Mouse (Mus musculus): Measurements from ENCODE around the gene Otog. TPM values are rescaled to one million over a fixed set of nuclear protein-coding genes. Genes with fewer than 3 reads are reported as not detected.

The Otog gene
- 0.02 TPM in 1 of 2 replicates, not detected in the other for polyA plus RNA-seq (2015; fragmentation: Nextera tagmentation; extraction: Ambion mirVana)

GRCm38 (mm10) chr7:46240696-46241095 lies at the start of gene Otog:
Gene Otog, plus strand, starts transcription at chr7:46240987.
- no peaks in the 10 kb centered on the region for H3K27me3 ChIP-seq (ENCODE audit: control insufficient read depth, insufficient read depth, low read length)
- no peak within 1 kb of the TSS for H3K4me3 ChIP-seq (ENCODE audit: low read length)
- H3K9ac ChIP-seq (ENCODE audit: low read length) = no peak within 1 kb of the TSS
- no peak within 1 kb of the TSS for H3K27ac ChIP-seq (ENCODE audit: low read length)
- no peak within 1 kb of the TSS for H3K4me2 ChIP-seq (ENCODE audit: low read depth, low read length)
- H3K36me3 ChIP-seq (ENCODE audit: control insufficient read depth, insufficient read depth) = no peaks in the 10 kb centered on the region
- H3K9me3 ChIP-seq (replicated peaks; ENCODE audit: control insufficient read depth, low read length) = no peaks in the 10 kb centered on the region
- ATAC-seq (replicated peaks; ENCODE audit: extremely low read depth, insufficient read depth, low FRiP score) = no peak
- H3K4me1 ChIP-seq (ENCODE audit: control insufficient read depth, insufficient read depth, low read length) = 0 out of 2 replicates have a peak, but pooled peaks cover 2% of the 10 kb centered on the region
- 56% methylated on average over 2 of the region's 2 CpGs for WGBS

GRCm38 (mm10) chr7:46195356-46195755 lies 45.4 kb upstream of the Otog start:
- Histone ChIP-seq H3K4me1 (ENCODE audit: control insufficient read depth, insufficient read depth, low read length) (peaks cover 3% of the 10 kb centered on the region; the same call in 1 of the 2 replicates), H3K9me3 (replicated peaks; ENCODE audit: control insufficient read depth, low read length) (no peaks in the 10 kb centered on the region), H3K9ac (ENCODE audit: low read length) (no peak overlapping the region), H3K27me3 (ENCODE audit: control insufficient read depth, insufficient read depth, low read length) (no peaks in the 10 kb centered on the region), H3K4me3 (ENCODE audit: low read length) (no peak overlapping the region), H3K27ac (ENCODE audit: low read length) (no peak overlapping the region), H3K4me2 (ENCODE audit: low read depth, low read length) (no peak overlapping the region), H3K36me3 (ENCODE audit: control insufficient read depth, insufficient read depth) (no peaks in the 10 kb centered on the region)
- WGBS = 84% methylated on average over 5 of the region's 5 CpGs
- ATAC-seq (replicated peaks; ENCODE audit: extremely low read depth, insufficient read depth, low FRiP score) = no peak

- Histone ChIP-seq H3K4me3 (ENCODE audit: low read length) (no peak overlapping the region), H3K4me2 (ENCODE audit: low read depth, low read length) (no peak overlapping the region), H3K27ac (ENCODE audit: low read length) (no peak overlapping the region), H3K36me3 (ENCODE audit: control insufficient read depth, insufficient read depth) (no peaks in the 10 kb centered on the region), H3K27me3 (ENCODE audit: control insufficient read depth, insufficient read depth, low read length) (no peaks in the 10 kb centered on the region), H3K9me3 (replicated peaks; ENCODE audit: control insufficient read depth, low read length) (no peaks in the 10 kb centered on the region), H3K9ac (ENCODE audit: low read length) (no peak overlapping the region), H3K4me1 (ENCODE audit: control insufficient read depth, insufficient read depth, low read length) (no peaks in the 10 kb centered on the region)
- ATAC-seq (replicated peaks; ENCODE audit: extremely low read depth, insufficient read depth, low FRiP score) = no peak
- WGBS = 66% methylated on average over 6 of the region's 6 CpGs
Observed at GRCm38 (mm10) chr7:46200021-46200420, 40.8 kb upstream of the Otog start.

- H3K36me3 ChIP-seq (ENCODE audit: control insufficient read depth, insufficient read depth) = no peaks in the 10 kb centered on the region
- no peaks in the 10 kb centered on the region for H3K9me3 ChIP-seq (replicated peaks; ENCODE audit: control insufficient read depth, low read length)
- H3K27me3 ChIP-seq (ENCODE audit: control insufficient read depth, insufficient read depth, low read length) = no peaks in the 10 kb centered on the region
- no peak for ATAC-seq (replicated peaks; ENCODE audit: extremely low read depth, insufficient read depth, low FRiP score)
- H3K27ac ChIP-seq (ENCODE audit: low read length) = no peak overlapping the region
- 29% methylated on average over 14 of the region's 14 CpGs for WGBS
- no peaks in the 10 kb centered on the region for H3K4me1 ChIP-seq (ENCODE audit: control insufficient read depth, insufficient read depth, low read length)
- no peak overlapping the region for H3K9ac ChIP-seq (ENCODE audit: low read length)
- no peak overlapping the region for H3K4me3 ChIP-seq (ENCODE audit: low read length)
- no peak overlapping the region for H3K4me2 ChIP-seq (ENCODE audit: low read depth, low read length)
Observed at GRCm38 (mm10) chr7:46201649-46202048, 39.1 kb upstream of the Otog start.

GRCm38 (mm10) chr7:46204046-46204471 lies 36.7 kb upstream of the Otog start:
- ATAC-seq (replicated peaks; ENCODE audit: extremely low read depth, insufficient read depth, low FRiP score) = no peak
- Histone ChIP-seq H3K27me3 (ENCODE audit: control insufficient read depth, insufficient read depth, low read length) (peaks cover 5% of the 10 kb centered on the region; the same call in 1 of the 2 replicates), H3K4me2 (ENCODE audit: low read depth, low read length) (no peak overlapping the region), H3K27ac (ENCODE audit: low read length) (no peak overlapping the region), H3K4me1 (ENCODE audit: control insufficient read depth, insufficient read depth, low read length) (no peaks in the 10 kb centered on the region), H3K9ac (ENCODE audit: low read length) (no peak overlapping the region), H3K4me3 (ENCODE audit: low read length) (no peak overlapping the region), H3K36me3 (ENCODE audit: control insufficient read depth, insufficient read depth) (no peaks in the 10 kb centered on the region), H3K9me3 (replicated peaks; ENCODE audit: control insufficient read depth, low read length) (no peaks in the 10 kb centered on the region)
- WGBS = 43% methylated on average over 11 of the region's 11 CpGs

- Histone ChIP-seq H3K9me3 (replicated peaks; ENCODE audit: control insufficient read depth, low read length) (no peaks in the 10 kb centered on the region), H3K9ac (ENCODE audit: low read length) (no peak overlapping the region), H3K4me3 (ENCODE audit: low read length) (no peak overlapping the region), H3K36me3 (ENCODE audit: control insufficient read depth, insufficient read depth) (no peaks in the 10 kb centered on the region), H3K4me1 (ENCODE audit: control insufficient read depth, insufficient read depth, low read length) (no peaks in the 10 kb centered on the region), H3K4me2 (ENCODE audit: low read depth, low read length) (no peak overlapping the region), H3K27me3 (ENCODE audit: control insufficient read depth, insufficient read depth, low read length) (peaks cover 5% of the 10 kb centered on the region; the same call in 1 of the 2 replicates), H3K27ac (ENCODE audit: low read length) (no peak overlapping the region)
- ATAC-seq (replicated peaks; ENCODE audit: extremely low read depth, insufficient read depth, low FRiP score) = no peak
- 67% methylated on average over 6 of the region's 6 CpGs for WGBS
Observed at GRCm38 (mm10) chr7:46204775-46205174, 36.0 kb upstream of the Otog start.

- no peak for ATAC-seq (replicated peaks; ENCODE audit: extremely low read depth, insufficient read depth, low FRiP score)
- Histone ChIP-seq H3K27me3 (ENCODE audit: control insufficient read depth, insufficient read depth, low read length) (peaks cover 5% of the 10 kb centered on the region; the same call in 1 of the 2 replicates), H3K4me1 (ENCODE audit: control insufficient read depth, insufficient read depth, low read length) (no peaks in the 10 kb centered on the region), H3K9ac (ENCODE audit: low read length) (no peak overlapping the region), H3K9me3 (replicated peaks; ENCODE audit: control insufficient read depth, low read length) (no peaks in the 10 kb centered on the region), H3K4me3 (ENCODE audit: low read length) (no peak overlapping the region), H3K36me3 (ENCODE audit: control insufficient read depth, insufficient read depth) (no peaks in the 10 kb centered on the region), H3K4me2 (ENCODE audit: low read depth, low read length) (no peak overlapping the region), H3K27ac (ENCODE audit: low read length) (no peak overlapping the region)
- WGBS = 87% methylated on average over 8 of the region's 8 CpGs
Observed at GRCm38 (mm10) chr7:46208131-46208530, 32.7 kb upstream of the Otog start.

- no peak overlapping the region for H3K4me2 ChIP-seq (ENCODE audit: low read depth, low read length)
- 84% methylated on average over 6 of the region's 6 CpGs for WGBS
- ATAC-seq (replicated peaks; ENCODE audit: extremely low read depth, insufficient read depth, low FRiP score) = no peak
- no peak overlapping the region for H3K4me3 ChIP-seq (ENCODE audit: low read length)
- no peaks in the 10 kb centered on the region for H3K4me1 ChIP-seq (ENCODE audit: control insufficient read depth, insufficient read depth, low read length)
- no peak overlapping the region for H3K27ac ChIP-seq (ENCODE audit: low read length)
- H3K9ac ChIP-seq (ENCODE audit: low read length) = no peak overlapping the region
- H3K27me3 ChIP-seq (ENCODE audit: control insufficient read depth, insufficient read depth, low read length) = peaks cover 5% of the 10 kb centered on the region; the same call in 1 of the 2 replicates
- no peaks in the 10 kb centered on the region for H3K9me3 ChIP-seq (replicated peaks; ENCODE audit: control insufficient read depth, low read length)
- H3K36me3 ChIP-seq (ENCODE audit: control insufficient read depth, insufficient read depth) = no peaks in the 10 kb centered on the region
Observed at GRCm38 (mm10) chr7:46210276-46210675, 30.5 kb upstream of the Otog start.

- WGBS = 59% methylated on average over 2 of the region's 2 CpGs
- no peak overlapping the region for H3K9ac ChIP-seq (ENCODE audit: low read length)
Observed at GRCm38 (mm10) chr7:46216481-46216880, 24.3 kb upstream of the Otog start.

More at GRCm38 (mm10) chr7:46216481-46216880, 24.3 kb upstream of the Otog start:
- no peaks in the 10 kb centered on the region for H3K36me3 ChIP-seq (ENCODE audit: control insufficient read depth, insufficient read depth)
- H3K4me3 ChIP-seq (ENCODE audit: low read length) = no peak overlapping the region
- H3K9me3 ChIP-seq (replicated peaks; ENCODE audit: control insufficient read depth, low read length) = no peaks in the 10 kb centered on the region
- no peak overlapping the region for H3K27ac ChIP-seq (ENCODE audit: low read length)
- H3K27me3 ChIP-seq (ENCODE audit: control insufficient read depth, insufficient read depth, low read length) = no peaks in the 10 kb centered on the region
- H3K4me1 ChIP-seq (ENCODE audit: control insufficient read depth, insufficient read depth, low read length) = no peaks in the 10 kb centered on the region
- no peak for ATAC-seq (replicated peaks; ENCODE audit: extremely low read depth, insufficient read depth, low FRiP score)
- H3K4me2 ChIP-seq (ENCODE audit: low read depth, low read length) = no peak overlapping the region

Data from heart, embryonic 16.5 days (tissue).